In genomic region chr4:43528487-43528886, GRCm38 (mm10) we compare ENCODE assay signal across 19 mouse cellular contexts. TPM values are rescaled to one million over a fixed set of nuclear protein-coding genes. Genes with fewer than 3 reads are reported as not detected.
A peak's percentile ranks its signal among the peaks of the same experiment; 100 is the strongest.
DNase-seq lines count a peak whose midpoint lies in the region; TF ChIP-seq lines count a peak whose summit lies in the region.
"Had no signal": no experiment of that assay in that cellular context is flagged by ENCODE, and none has a peak within 500 bp of the region (broad histone marks: within the 10 kb centered on the region; RNA-seq: fewer than 3 reads in every experiment).

No protein-coding gene starts in this region.

- DNase-seq in layer of hippocampus, adult 2 months (ENCODE audit: low spot score in 2 of 2) = no peak
- DNase-seq in layer of hippocampus, postnatal 10 days (ENCODE audit: low spot score in 2 of 2) = no peak
- DNase-seq in thymus, postnatal 0 days (ENCODE audit: low spot score) = peak; percentile 48
- DNase-seq in thymus, adult 18-20 months = no peak
- peak; percentile 66 for DNase-seq in R1 (ENCODE audit: low read depth, low spot score)
- no peak for DNase-seq in left cerebral cortex, postnatal 4 days
- DNase-seq in spleen, postnatal 36 days (ENCODE audit: low spot score in 2 of 2) = no peak
- DNase-seq: adrenal gland, adult 2 months; kidney, adult 11 months; lung, adult 2 months; spleen, adult 18-20 months had no signal

- peak; percentile 48 for TF ChIP-seq CTCF in layer of hippocampus, adult 2 months (conservative IDR thresholded peaks at IDR 0.05)

- no peak overlapping the region for H3K4me3 ChIP-seq in layer of hippocampus, adult 2 months
- H3K4me3 ChIP-seq: embryonic facial prominence, embryonic 12.5 days; forebrain, embryonic 12.5 days; heart, embryonic 10.5 days; hindbrain, embryonic 10.5 days; midbrain, embryonic 10.5 days had no signal

- intact Hi-C loops in left cerebral cortex, postnatal 4 days (cut with DNase I) = no loop called here

- no peak overlapping the region for H3K27ac ChIP-seq in layer of hippocampus, adult 2 months
- H3K27ac ChIP-seq: embryonic facial prominence, embryonic 12.5 days; forebrain, embryonic 12.5 days; heart, embryonic 10.5 days; hindbrain, embryonic 10.5 days; midbrain, embryonic 10.5 days had no signal

RNA-seq across cellular contexts. Expression of gene Tpm2, which starts 4.9 kb away (rescaled TPM):
- total RNA-seq in layer of hippocampus, adult 2 months (2021) = 1 to 10 TPM; 5.4 to 6.1 TPM
- 1 to 10 TPM; 5.0 to 7.4 TPM for total RNA-seq in layer of hippocampus, postnatal 10 days (2021)
- 28.1 and 34.2 TPM in 2 replicates for polyA plus RNA-seq in thymus, postnatal 0 days (2015; fragmentation: Nextera tagmentation; extraction: Ambion mirVana)
- 1 to 10 TPM; 4.7 to 5.2 TPM for total RNA-seq in left cerebral cortex, postnatal 4 days (2021)

RNA-seq across cellular contexts. Expression of gene Car9, which starts 21.7 kb away (rescaled TPM):
- total RNA-seq in layer of hippocampus, adult 2 months (2021) = not detected
- 1 to 10 TPM in 1 of 2 experiments, under 1 TPM in 1; 0.54 to 1.7 TPM for total RNA-seq in layer of hippocampus, postnatal 10 days (2021)
- polyA plus RNA-seq in thymus, postnatal 0 days (2015; fragmentation: Nextera tagmentation; extraction: Ambion mirVana) = 1.6 TPM in 2 replicates
- under 1 TPM; 0.83 to 0.84 TPM for total RNA-seq in left cerebral cortex, postnatal 4 days (2021)
- total RNA-seq: layer of hippocampus, adult 18-20 months had no signal
- polyA plus RNA-seq: Patski had no signal

RNA-seq across cellular contexts. Expression of gene Arhgef39, which starts 29.0 kb away (rescaled TPM):
- total RNA-seq in layer of hippocampus, adult 2 months (2021) = 1 to 10 TPM in 1 of 2 experiments, under 1 TPM in 1; 0.64 to 1.0 TPM
- total RNA-seq in layer of hippocampus, postnatal 10 days (2021) = 1 to 10 TPM; 1.2 to 1.8 TPM
- 35.5 and 37.1 TPM in 2 replicates for polyA plus RNA-seq in thymus, postnatal 0 days (2015; fragmentation: Nextera tagmentation; extraction: Ambion mirVana)
- total RNA-seq in left cerebral cortex, postnatal 4 days (2021) = 1 to 10 TPM; 3.6 to 3.8 TPM
- total RNA-seq: gastrocnemius, adult 18-20 months; layer of hippocampus, adult 18-20 months had no signal

RNA-seq across cellular contexts. Expression of gene Creb3, which starts 33.6 kb away (rescaled TPM):
- total RNA-seq in layer of hippocampus, adult 2 months (2021) = 10 to 100 TPM; 70.3 to 75.1 TPM
- total RNA-seq in layer of hippocampus, postnatal 10 days (2021) = 10 to 100 TPM; 65.9 to 75.4 TPM
- 51.7 and 61.2 TPM in 2 replicates for polyA plus RNA-seq in thymus, postnatal 0 days (2015; fragmentation: Nextera tagmentation; extraction: Ambion mirVana)
- total RNA-seq in left cerebral cortex, postnatal 4 days (2021) = 10 to 100 TPM; 63.2 to 67.5 TPM

RNA-seq across cellular contexts. Expression of gene Tln1, which starts 34.0 kb away (rescaled TPM):
- 10 to 100 TPM; 36.4 to 42.9 TPM for total RNA-seq in layer of hippocampus, adult 2 months (2021)
- total RNA-seq in layer of hippocampus, postnatal 10 days (2021) = 10 to 100 TPM; 54.4 to 69.7 TPM
- polyA plus RNA-seq in thymus, postnatal 0 days (2015; fragmentation: Nextera tagmentation; extraction: Ambion mirVana) = 80.7 and 87.0 TPM in 2 replicates
- total RNA-seq in left cerebral cortex, postnatal 4 days (2021) = 10 to 100 TPM; 49.1 to 59.1 TPM

Comparison
In these comparisons a context has a peak if more than half of its experiments do, and no peak if none do; other contexts are left out.
1. DNase-seq: peak in thymus, postnatal 0 days (single experiment) and R1 (single experiment); none in layer of hippocampus, adult 2 months (0 of 2), layer of hippocampus, postnatal 10 days (0 of 2), thymus, adult 18-20 months (0 of 2), left cerebral cortex, postnatal 4 days (single experiment) and spleen, postnatal 36 days (0 of 2).